Mouse (Mus musculus) ES-Bruce4 (cell line): Measurements from ENCODE around the gene Cped1. TPM values are rescaled to one million over a fixed set of nuclear protein-coding genes. Genes with fewer than 3 reads are reported as not detected.

ENCODE experiments used
- H3K27ac ChIP-seq: 2 replicates; pipeline ENCODE4 v1.5.1; 2012; ENCODE audit warnings: low read length, inconsistent platforms; ENCODE audit not compliant: insufficient read depth
- H3K27me3 ChIP-seq: 2 replicates; pipeline ENCODE4 v1.6.1; 2012; ENCODE audit warnings: mild to moderate bottlenecking, low read length, inconsistent platforms; ENCODE audit not compliant: control insufficient read depth, poor library complexity, insufficient read depth, severe bottlenecking
- H3K36me3 ChIP-seq: 2 replicates; pipeline ENCODE4 v1.6.1; 2012; ENCODE audit warnings: inconsistent platforms, mild to moderate bottlenecking, low read length, moderate library complexity; ENCODE audit not compliant: control insufficient read depth, poor library complexity, insufficient read depth, severe bottlenecking
- H3K4me1 ChIP-seq: one replicate; pipeline ENCODE4 v1.8.1; 2011; ENCODE audit warnings: low read length; ENCODE audit not compliant: control insufficient read depth, insufficient read depth
- H3K4me3 ChIP-seq: 2 replicates; pipeline ENCODE4 v1.5.1; 2011; ENCODE audit warnings: low read depth, mild to moderate bottlenecking, low read length
- H3K9ac ChIP-seq: 2 replicates; pipeline ENCODE4 v1.6.1; 2012; ENCODE audit warnings: low read depth, mild to moderate bottlenecking, inconsistent platforms; ENCODE audit not compliant: poor library complexity, severe bottlenecking
- H3K9me3 ChIP-seq: replicated peaks from 2 replicates; pipeline ENCODE4 v1.6.1; 2012; ENCODE audit warnings: mild to moderate bottlenecking, low read length, inconsistent platforms; ENCODE audit not compliant: control insufficient read depth, poor library complexity, insufficient read depth, severe bottlenecking
- CTCF ChIP-seq: IDR thresholded peaks from one replicate; pipeline ENCODE4 v1.8.1; 2011; ENCODE audit warnings: low read depth, low read length
- EP300 ChIP-seq: IDR thresholded peaks from 2 replicates; pipeline ENCODE4 v1.6.1; 2011; ENCODE audit warnings: low read depth, low read length; ENCODE audit not compliant: insufficient read depth
- POLR2A ChIP-seq: IDR thresholded peaks from one replicate; pipeline ENCODE4 v1.8.1; 2011; ENCODE audit warnings: low read length; ENCODE audit not compliant: insufficient read depth
- polyA plus RNA-seq: library from polyadenylated mRNA; stranded (reverse); fragments of >200 nt; gene quantifications from 2 replicates; pipeline ENCODE4 v1.2.4, GENCODE M21; 2011; ENCODE audit warnings: low read depth; ENCODE audit not compliant: missing spikeins, insufficient read depth, insufficient read length

Cped1 gene
- polyA plus RNA-seq, 1 experiment = 0.90 TPM

GRCm38 (mm10) chr6:22088346-22089064 lies 102.8 kb downstream of the Cped1 start:
- TF ChIP-seq EP300 (no peak), CTCF (peak; percentile 55)
- Histone ChIP-seq H3K4me3 (no peak overlapping the region), H3K9ac (no peak overlapping the region), H3K4me1 (no peaks in the 10 kb centered on the region), H3K27me3 (no peaks in the 10 kb centered on the region), H3K27ac (no peak overlapping the region), H3K9me3 (no peaks in the 10 kb centered on the region), H3K36me3 (no peaks in the 10 kb centered on the region)

GRCm38 (mm10) chr6:22091773-22092172 lies 106.1 kb downstream of the Cped1 start:
- Histone ChIP-seq H3K9me3 (no peaks in the 10 kb centered on the region), H3K4me3 (no peak overlapping the region), H3K9ac (no peak overlapping the region), H3K27me3 (no peaks in the 10 kb centered on the region), H3K36me3 (no peaks in the 10 kb centered on the region), H3K4me1 (no peaks in the 10 kb centered on the region), H3K27ac (no peak overlapping the region)
- no peak for TF ChIP-seq POLR2A
- no peak for TF ChIP-seq CTCF
- no peak for TF ChIP-seq EP300

GRCm38 (mm10) chr6:22093792-22094191 lies 108.1 kb downstream of the Cped1 start:
- H3K9me3 ChIP-seq = no peaks in the 10 kb centered on the region
- H3K27ac ChIP-seq = no peak overlapping the region
- no peaks in the 10 kb centered on the region for H3K27me3 ChIP-seq
- no peak overlapping the region for H3K4me3 ChIP-seq
- no peak overlapping the region for H3K9ac ChIP-seq
- TF ChIP-seq CTCF = no peak
- TF ChIP-seq EP300 = no peak
- no peak for TF ChIP-seq POLR2A
- no peaks in the 10 kb centered on the region for H3K4me1 ChIP-seq
- H3K36me3 ChIP-seq = no peaks in the 10 kb centered on the region

GRCm38 (mm10) chr6:22097709-22098108 lies 112.0 kb downstream of the Cped1 start:
- no peak overlapping the region for H3K4me3 ChIP-seq
- H3K9me3 ChIP-seq = no peaks in the 10 kb centered on the region
- H3K4me1 ChIP-seq = no peaks in the 10 kb centered on the region
- no peak overlapping the region for H3K9ac ChIP-seq
- H3K36me3 ChIP-seq = no peaks in the 10 kb centered on the region
- TF ChIP-seq CTCF (no peak), POLR2A (no peak), EP300 (no peak)
- no peaks in the 10 kb centered on the region for H3K27me3 ChIP-seq
- no peak overlapping the region for H3K27ac ChIP-seq

GRCm38 (mm10) chr6:22099832-22100231 lies 114.1 kb downstream of the Cped1 start:
- Histone ChIP-seq H3K27ac (no peak overlapping the region), H3K36me3 (no peaks in the 10 kb centered on the region), H3K4me3 (no peak overlapping the region)

GRCm38 (mm10) chr6:22101939-22102338 lies 116.2 kb downstream of the Cped1 start:
- no peaks in the 10 kb centered on the region for H3K27me3 ChIP-seq
- H3K9me3 ChIP-seq = no peaks in the 10 kb centered on the region
- H3K4me1 ChIP-seq = no peaks in the 10 kb centered on the region
- no peak for TF ChIP-seq POLR2A
- TF ChIP-seq CTCF = no peak
- TF ChIP-seq EP300 = no peak
- no peak overlapping the region for H3K27ac ChIP-seq
- H3K4me3 ChIP-seq = no peak overlapping the region
- H3K36me3 ChIP-seq = no peaks in the 10 kb centered on the region
- no peak overlapping the region for H3K9ac ChIP-seq

More at GRCm38 (mm10) chr6:22099832-22100231, 114.1 kb downstream of the Cped1 start:
- H3K27me3 ChIP-seq = no peaks in the 10 kb centered on the region
- H3K9ac ChIP-seq = no peak overlapping the region
- no peaks in the 10 kb centered on the region for H3K9me3 ChIP-seq
- TF ChIP-seq CTCF = no peak
- TF ChIP-seq POLR2A = no peak
- TF ChIP-seq EP300 = no peak
- no peaks in the 10 kb centered on the region for H3K4me1 ChIP-seq
